Mouse (Mus musculus) ES-E14 (cell line): ENCODE results near the gene Gm28729.

Source experiments
- CHD2 ChIP-seq: IDR thresholded peaks from 2 replicates; pipeline ENCODE4 v1.6.1; 2014; ENCODE audit warnings: mild to moderate bottlenecking, low read depth, low read length, inconsistent platforms
- HCFC1 ChIP-seq: IDR thresholded peaks from 2 replicates; pipeline ENCODE4 v1.6.1; 2012; ENCODE audit warnings: low read length, inconsistent platforms, borderline replicate concordance; ENCODE audit not compliant: insufficient read depth
- MAFK ChIP-seq: IDR thresholded peaks from 2 replicates; pipeline ENCODE4 v1.6.1; 2014; ENCODE audit warnings: mild to moderate bottlenecking, low read depth, low read length, inconsistent platforms; ENCODE audit not compliant: insufficient read depth
- ZC3H11A ChIP-seq: IDR thresholded peaks from 2 replicates; pipeline ENCODE4 v1.6.1; 2012; ENCODE audit warnings: low read depth, mild to moderate bottlenecking, inconsistent platforms, low read length, borderline replicate concordance
- ZNF384 ChIP-seq: IDR thresholded peaks from 2 replicates; pipeline ENCODE4 v1.6.1; 2012; ENCODE audit warnings: low read depth, low read length, inconsistent platforms

DNA sequence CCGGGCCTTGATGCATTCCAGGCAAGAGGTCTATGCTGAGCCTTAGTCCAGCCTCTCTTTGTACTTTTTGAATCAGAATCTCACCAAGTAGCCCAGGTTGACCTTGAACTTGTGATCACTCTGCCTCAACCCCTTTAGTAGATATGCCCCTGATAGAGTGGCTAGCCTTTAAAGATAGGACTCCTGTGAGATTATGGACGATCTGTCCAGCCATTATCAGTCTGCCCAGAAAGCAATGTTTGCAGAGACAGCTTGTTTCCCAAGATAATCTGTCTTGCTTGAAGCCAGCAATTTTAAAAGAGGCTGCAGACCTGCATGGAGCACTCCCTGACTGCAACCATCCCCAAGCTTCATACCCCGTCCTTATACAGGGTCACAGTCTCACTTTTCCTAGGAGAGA is 42.0 kb downstream of the Gm28729 start:
- TF ChIP-seq CHD2 = no peak
- TF ChIP-seq MAFK = no peak
- TF ChIP-seq ZNF384 = no peak
- TF ChIP-seq ZC3H11A = no peak
- no peak for TF ChIP-seq HCFC1
